Mouse (Mus musculus): Measurements from ENCODE around the gene Olfr742. TPM values are rescaled to one million over a fixed set of nuclear protein-coding genes. Genes with fewer than 3 reads are reported as not detected.

Olfr742 gene
- not detected in 2 replicates for polyA plus RNA-seq (2012; ENCODE audit: insufficient read depth, insufficient read length, low replicate concordance, missing spikeins)

DNA sequence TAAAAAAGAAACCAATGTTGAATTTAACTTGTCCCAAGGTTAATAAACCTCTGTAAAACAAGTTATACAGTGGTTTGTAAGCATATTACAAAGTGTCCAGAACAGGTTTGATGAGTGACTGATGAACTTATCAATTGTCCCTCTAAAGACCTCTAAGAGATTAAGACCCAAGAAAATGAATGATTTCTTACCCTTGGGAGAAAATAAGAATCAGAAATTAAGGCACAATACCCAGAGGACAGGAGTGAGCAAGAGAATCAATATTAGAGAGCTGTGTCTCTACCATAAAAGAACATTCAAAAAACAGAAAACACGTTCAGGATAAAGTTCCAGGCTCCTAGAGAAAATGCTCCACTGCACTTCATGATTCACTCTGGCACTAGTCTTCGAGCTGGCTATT lies at the start of gene Olfr742:
TSS of gene Olfr742 (plus strand) at position 301 of the 400 bp plus-strand sequence.
- Histone ChIP-seq H3K27ac (ENCODE audit: insufficient read depth, low read depth, low read length) (no peak within 1 kb of the TSS), H3K4me1 (ENCODE audit: control insufficient read depth, insufficient read depth, low read length) (no peaks in the 10 kb centered on the region), H3K4me3 (ENCODE audit: insufficient read depth, low read depth, low read length) (no peak within 1 kb of the TSS)
- no peak for TF ChIP-seq POLR2A (IDR thresholded peaks at IDR 0.05; ENCODE audit: insufficient read depth, low read depth, low read length)
- no peak for TF ChIP-seq CTCF (IDR thresholded peaks at IDR 0.05; ENCODE audit: insufficient read depth, low read depth, low read length)
- 46% methylated on average over 2 of the region's 2 CpGs for WGBS

DNA sequence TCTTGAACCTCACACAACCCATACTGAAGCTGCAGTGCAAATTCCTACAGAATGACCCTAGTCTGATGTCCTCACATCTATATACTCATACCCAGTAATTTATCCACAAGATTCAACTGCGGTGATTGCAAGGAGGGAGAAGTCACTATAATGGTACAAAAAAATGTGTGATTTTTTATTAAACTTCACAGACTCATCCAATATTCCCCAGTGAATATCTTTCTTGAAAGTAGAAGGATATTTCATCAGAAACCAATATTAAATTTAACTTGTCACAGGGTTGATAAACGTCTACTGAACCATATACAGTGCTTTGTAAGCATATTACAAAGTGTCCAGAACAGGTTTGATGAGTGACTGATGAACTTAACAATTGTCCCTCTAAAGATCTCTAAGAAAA lies 31.0 kb upstream of the Olfr742 start, which contains the start of gene Olfr741:
TSS of gene Olfr741 (plus strand) at position 301 of the 400 bp plus-strand sequence.
- Histone ChIP-seq H3K27ac (ENCODE audit: insufficient read depth, low read depth, low read length) (no peak within 1 kb of the TSS), H3K4me1 (ENCODE audit: control insufficient read depth, insufficient read depth, low read length) (no peaks in the 10 kb centered on the region), H3K4me3 (ENCODE audit: insufficient read depth, low read depth, low read length) (no peak within 1 kb of the TSS)
- TF ChIP-seq CTCF (IDR thresholded peaks at IDR 0.05; ENCODE audit: insufficient read depth, low read depth, low read length) (no peak), POLR2A (IDR thresholded peaks at IDR 0.05; ENCODE audit: insufficient read depth, low read depth, low read length) (no peak)
- WGBS: 72% methylated on average over 2 of the region's 2 CpGs

DNA sequence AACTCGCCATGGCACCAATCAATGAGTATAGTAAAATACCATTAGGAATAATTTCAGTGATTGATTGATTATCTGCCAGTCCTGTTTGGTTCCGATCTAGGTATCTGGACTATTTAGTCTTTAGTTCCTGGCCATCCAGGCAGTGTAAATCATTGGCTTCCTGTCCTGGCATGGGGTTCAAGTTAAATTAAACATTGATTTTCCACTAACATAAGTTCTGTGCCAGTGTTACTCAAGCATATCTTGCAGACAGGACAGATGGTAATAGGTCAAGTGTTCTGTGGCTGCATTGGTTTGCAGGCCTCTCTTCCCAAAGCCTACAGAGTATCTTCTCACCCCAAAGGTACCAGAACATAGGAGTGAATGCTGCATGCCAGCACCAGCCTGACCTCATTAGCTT lies 25.0 kb upstream of the Olfr742 start:
- 83% methylated on average over 2 of the region's 2 CpGs for WGBS
- no peak overlapping the region for H3K27ac ChIP-seq (ENCODE audit: insufficient read depth, low read depth, low read length)
- TF ChIP-seq POLR2A (IDR thresholded peaks at IDR 0.05; ENCODE audit: insufficient read depth, low read depth, low read length): no peak
- no peak for TF ChIP-seq CTCF (IDR thresholded peaks at IDR 0.05; ENCODE audit: insufficient read depth, low read depth, low read length)
- H3K4me1 ChIP-seq (ENCODE audit: control insufficient read depth, insufficient read depth, low read length): no peaks in the 10 kb centered on the region
- H3K4me3 ChIP-seq (ENCODE audit: insufficient read depth, low read depth, low read length): no peak overlapping the region

DNA sequence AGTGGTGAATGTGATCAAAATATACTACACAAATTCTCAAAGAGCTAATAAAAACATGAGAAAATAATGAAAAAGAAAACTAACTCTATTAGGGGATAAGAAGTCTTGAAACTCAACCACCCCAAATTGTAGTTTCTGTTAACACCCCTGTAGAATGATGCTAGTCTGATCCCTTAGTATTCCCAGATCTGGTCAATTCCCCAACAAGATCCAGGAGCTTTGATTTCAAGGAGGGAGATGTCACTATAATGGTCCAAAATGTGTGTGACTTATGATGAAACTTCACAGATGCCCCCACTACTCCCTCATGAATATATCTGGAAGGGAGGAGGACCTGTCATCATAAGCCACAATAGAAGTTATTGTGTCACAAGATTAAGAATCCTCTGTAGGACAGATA lies 18.1 kb downstream of the Olfr742 start, which contains the start of gene Olfr743:
TSS of gene Olfr743 (plus strand) at position 301 of the 400 bp plus-strand sequence.
- Histone ChIP-seq H3K4me3 (ENCODE audit: insufficient read depth, low read depth, low read length) (no peak within 1 kb of the TSS), H3K27ac (ENCODE audit: insufficient read depth, low read depth, low read length) (no peak within 1 kb of the TSS), H3K4me1 (ENCODE audit: control insufficient read depth, insufficient read depth, low read length) (no peaks in the 10 kb centered on the region)
- no peak for TF ChIP-seq CTCF (IDR thresholded peaks at IDR 0.05; ENCODE audit: insufficient read depth, low read depth, low read length)
- no peak for TF ChIP-seq POLR2A (IDR thresholded peaks at IDR 0.05; ENCODE audit: insufficient read depth, low read depth, low read length)

DNA sequence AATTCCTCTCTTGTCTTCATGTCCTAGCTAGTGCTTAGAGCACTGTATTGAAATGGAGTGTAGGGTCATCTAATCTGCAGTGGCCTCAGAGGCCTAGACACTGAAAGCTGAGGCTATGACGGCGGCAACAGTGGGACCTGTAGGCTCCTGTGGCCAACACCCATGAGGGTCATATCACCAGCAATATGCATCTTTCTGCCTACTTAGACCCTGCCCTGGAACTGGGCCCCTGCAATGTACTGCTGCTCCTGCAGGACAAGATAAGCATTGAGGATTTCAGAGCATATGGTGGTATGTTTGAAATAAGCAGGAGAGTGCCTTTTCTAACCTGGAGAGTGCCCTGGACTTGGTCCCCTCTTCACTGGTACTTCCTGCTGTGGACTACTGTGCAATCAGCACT lies 49.3 kb downstream of the Olfr742 start:
- 93% methylated on average over 2 of the region's 2 CpGs for WGBS
- H3K27ac ChIP-seq (ENCODE audit: insufficient read depth, low read depth, low read length): no peak overlapping the region
- TF ChIP-seq CTCF (IDR thresholded peaks at IDR 0.05; ENCODE audit: insufficient read depth, low read depth, low read length): no peak
- TF ChIP-seq POLR2A (IDR thresholded peaks at IDR 0.05; ENCODE audit: insufficient read depth, low read depth, low read length): no peak
- H3K4me3 ChIP-seq (ENCODE audit: insufficient read depth, low read depth, low read length): no peak overlapping the region
- H3K4me1 ChIP-seq (ENCODE audit: control insufficient read depth, insufficient read depth, low read length): no peaks in the 10 kb centered on the region

Other genes starting within 250 kb of the Olfr742 start
- not detected in 2 replicates for gene Olfr732, start 219.4 kb upstream of the Olfr742 start, polyA plus RNA-seq (2012; ENCODE audit: insufficient read depth, insufficient read length, low replicate concordance, missing spikeins)
- gene Olfr733, start 202.1 kb upstream of the Olfr742 start, polyA plus RNA-seq (2012; ENCODE audit: insufficient read depth, insufficient read length, low replicate concordance, missing spikeins): not detected in 2 replicates
- gene Olfr734, start 176.8 kb upstream of the Olfr742 start, polyA plus RNA-seq (2012; ENCODE audit: insufficient read depth, insufficient read length, low replicate concordance, missing spikeins): not detected in 2 replicates
- gene Olfr735, start 154.7 kb upstream of the Olfr742 start, polyA plus RNA-seq (2012; ENCODE audit: insufficient read depth, insufficient read length, low replicate concordance, missing spikeins): not detected in 2 replicates
- gene Tlr11, start 145.7 kb upstream of the Olfr742 start, polyA plus RNA-seq (2012; ENCODE audit: insufficient read depth, insufficient read length, low replicate concordance, missing spikeins): not detected in 2 replicates
- not detected in 2 replicates for gene Olfr736, start 122.4 kb upstream of the Olfr742 start, polyA plus RNA-seq (2012; ENCODE audit: insufficient read depth, insufficient read length, low replicate concordance, missing spikeins)
- gene Olfr738, start 96.0 kb upstream of the Olfr742 start, polyA plus RNA-seq (2012; ENCODE audit: insufficient read depth, insufficient read length, low replicate concordance, missing spikeins): not detected in 2 replicates
- gene Olfr739, start 85.0 kb upstream of the Olfr742 start, polyA plus RNA-seq (2012; ENCODE audit: insufficient read depth, insufficient read length, low replicate concordance, missing spikeins): not detected in 2 replicates
- not detected in 2 replicates for gene Olfr740, start 58.1 kb upstream of the Olfr742 start, polyA plus RNA-seq (2012; ENCODE audit: insufficient read depth, insufficient read length, low replicate concordance, missing spikeins)
- not detected in 2 replicates for gene Olfr741, start 30.9 kb upstream of the Olfr742 start, polyA plus RNA-seq (2012; ENCODE audit: insufficient read depth, insufficient read length, low replicate concordance, missing spikeins)
- not detected in 2 replicates for gene Olfr743, start 18.2 kb downstream of the Olfr742 start, polyA plus RNA-seq (2012; ENCODE audit: insufficient read depth, insufficient read length, low replicate concordance, missing spikeins)
- not detected in 2 replicates for gene Olfr744, start 111.3 kb downstream of the Olfr742 start, polyA plus RNA-seq (2012; ENCODE audit: insufficient read depth, insufficient read length, low replicate concordance, missing spikeins)
- gene Olfr745, start 135.8 kb downstream of the Olfr742 start, polyA plus RNA-seq (2012; ENCODE audit: insufficient read depth, insufficient read length, low replicate concordance, missing spikeins): not detected in 2 replicates
- gene Olfr746, start 143.5 kb downstream of the Olfr742 start, polyA plus RNA-seq (2012; ENCODE audit: insufficient read depth, insufficient read length, low replicate concordance, missing spikeins): not detected in 2 replicates
- not detected in 2 replicates for gene Olfr747, start 189.6 kb downstream of the Olfr742 start, polyA plus RNA-seq (2012; ENCODE audit: insufficient read depth, insufficient read length, low replicate concordance, missing spikeins)
- gene Olfr748, start 203.8 kb downstream of the Olfr742 start, polyA plus RNA-seq (2012; ENCODE audit: insufficient read depth, insufficient read length, low replicate concordance, missing spikeins): not detected in 2 replicates
- gene Olfr749, start 241.5 kb downstream of the Olfr742 start, polyA plus RNA-seq (2012; ENCODE audit: insufficient read depth, insufficient read length, low replicate concordance, missing spikeins): not detected in 2 replicates